Mouse (Mus musculus) midbrain, embryonic 11.5 days (tissue): ENCODE results near the gene Vps52. TPM values are rescaled to one million over a fixed set of nuclear protein-coding genes. Genes with fewer than 3 reads are reported as not detected.

Experiments used
- ATAC-seq: fragments of 200-750 bp; cut with Nextera tagmentation; 2 replicates; pipeline ENCODE4 v1.8.0; 2017; ENCODE audit warnings: moderate TSS enrichment, moderate library complexity; ENCODE audit not compliant: low FRiP score
- DNase-seq: peaks from one replicate; pipeline ENCODE4 v3.0.0; 2015; ENCODE audit warnings: low spot score; ENCODE audit errors: missing footprints
- H3K27ac ChIP-seq: fragments of 300-500 bp; sonication (generic); 2 replicates; pipeline ENCODE4 v1.5.1; 2014; ENCODE audit warnings: low read depth, low read length
- H3K27me3 ChIP-seq: fragments of 300-500 bp; sonication (generic); 2 replicates; pipeline ENCODE4 v1.6.1; 2014; ENCODE audit warnings: mild to moderate bottlenecking, low read length, moderate library complexity, mixed read lengths; ENCODE audit not compliant: control insufficient read depth, insufficient read depth
- H3K36me3 ChIP-seq: fragments of 300-500 bp; sonication (generic); 2 replicates; pipeline ENCODE4 v1.6.1; 2014; ENCODE audit warnings: mild to moderate bottlenecking, low read length, moderate library complexity, mixed read lengths; ENCODE audit not compliant: control insufficient read depth, insufficient read depth
- H3K4me1 ChIP-seq: fragments of 300-500 bp; sonication (generic); 2 replicates; pipeline ENCODE4 v1.6.1; 2014; ENCODE audit warnings: low read length; ENCODE audit not compliant: control insufficient read depth, insufficient read depth
- H3K4me2 ChIP-seq: fragments of 300-500 bp; sonication (generic); 2 replicates; pipeline ENCODE4 v1.6.1; 2014; ENCODE audit warnings: mild to moderate bottlenecking, moderate library complexity
- H3K4me3 ChIP-seq: fragments of 300-500 bp; sonication (generic); 2 replicates; pipeline ENCODE4 v1.5.1; 2014; ENCODE audit warnings: low read depth, low read length
- H3K9ac ChIP-seq: fragments of 300-500 bp; sonication (generic); 2 replicates; pipeline ENCODE4 v1.6.1; 2014; ENCODE audit warnings: low read length
- H3K9me3 ChIP-seq: fragments of 300-500 bp; sonication (generic); 2 replicates; pipeline ENCODE4 v1.6.1; 2016; ENCODE audit warnings: low read length; ENCODE audit not compliant: control insufficient read depth
- WGBS: fragments of 180-500 bp; shearing (Covaris S2); extraction: QIAGEN DNeasy Blood & Tissue Kit; methylation state at CpG from one replicate; pipeline ENCODE4 v1.1.7; 2014; 5-methylcytosine and 5-hydroxymethylcytosine counted together
- polyA plus RNA-seq: library from polyadenylated mRNA; unstranded; fragments of >200 nt; fragmentation: Nextera tagmentation; extraction: Ambion mirVana; gene quantifications from 2 replicates; pipeline ENCODE4 v1.2.1, GENCODE M21; 2014

Vps52 gene
- polyA plus RNA-seq, 1 experiment from 2014 or later: 36.5 TPM

GRCm38 (mm10) chr17:33938783-33939182, 16.8 kb upstream of the Vps52 start:
- no peaks in the 10 kb centered on the region for H3K9me3 ChIP-seq
- no peak overlapping the region for H3K9ac ChIP-seq
- no peak for DNase-seq
- no peaks in the 10 kb centered on the region for H3K27me3 ChIP-seq
- no peak overlapping the region for H3K27ac ChIP-seq
- 85% methylated on average over 11 of the region's 11 CpGs for WGBS
- peak overlapping the region; percentile 93; the same call in 1 of the 2 replicates for H3K4me2 ChIP-seq
- H3K4me1 ChIP-seq: peaks cover 17% of the 10 kb centered on the region
- peaks cover 11% of the 10 kb centered on the region for H3K36me3 ChIP-seq
- no peak for ATAC-seq
- no peak overlapping the region for H3K4me3 ChIP-seq

GRCm38 (mm10) chr17:33940206-33940805, 15.3 kb upstream of the Vps52 start, which contains the start of the genes Pfdn6 and Wdr46:
Pfdn6 (minus strand) TSS chr17:33940343.
Wdr46 (plus strand) TSS chr17:33940660.
- H3K9me3 ChIP-seq: no peaks in the 10 kb centered on the region
- H3K4me2 ChIP-seq: peak within 1 kb of the TSS; percentile 93
- H3K36me3 ChIP-seq: peaks cover 11% of the 10 kb centered on the region
- peak; percentile 99 for DNase-seq
- no peaks in the 10 kb centered on the region for H3K27me3 ChIP-seq
- H3K4me1 ChIP-seq: peaks cover 17% of the 10 kb centered on the region
- H3K9ac ChIP-seq: peak within 1 kb of the TSS; percentile 69
- under 1% methylated on average over 36 of the region's 36 CpGs for WGBS
- ATAC-seq: peak; percentile 92
- peak within 1 kb of the TSS; percentile 73 for H3K4me3 ChIP-seq
- no peak within 1 kb of the TSS for H3K27ac ChIP-seq

GRCm38 (mm10) chr17:33940981-33941380, 14.6 kb upstream of the Vps52 start:
- WGBS: 2% methylated on average over 26 of the region's 26 CpGs
- peak; percentile 5; the same call in 1 of the 2 replicates for ATAC-seq

GRCm38 (mm10) chr17:33941381-33941780, 14.2 kb upstream of the Vps52 start:
- H3K36me3 ChIP-seq: peaks cover 11% of the 10 kb centered on the region
- no peaks in the 10 kb centered on the region for H3K27me3 ChIP-seq
- H3K27ac ChIP-seq: no peak overlapping the region
- no peak for DNase-seq
- H3K9me3 ChIP-seq: no peaks in the 10 kb centered on the region
- no peak for ATAC-seq
- 66% methylated on average over 19 of the region's 19 CpGs for WGBS
- peak overlapping the region; percentile 93 for H3K4me2 ChIP-seq
- peak overlapping the region; percentile 73 for H3K4me3 ChIP-seq
- H3K4me1 ChIP-seq: peaks cover 17% of the 10 kb centered on the region
- peak overlapping the region; percentile 69 for H3K9ac ChIP-seq

More at GRCm38 (mm10) chr17:33940981-33941380, 14.6 kb upstream of the Vps52 start:
- Histone ChIP-seq H3K4me1 (peaks cover 17% of the 10 kb centered on the region), H3K27ac (no peak overlapping the region), H3K36me3 (peaks cover 11% of the 10 kb centered on the region), H3K9ac (peak overlapping the region; percentile 69), H3K4me3 (peak overlapping the region; percentile 73), H3K27me3 (no peaks in the 10 kb centered on the region), H3K9me3 (no peaks in the 10 kb centered on the region), H3K4me2 (peak overlapping the region; percentile 93)
- DNase-seq: no peak

GRCm38 (mm10) chr17:33943454-33943853, 12.2 kb upstream of the Vps52 start:
- no peak for DNase-seq
- Histone ChIP-seq H3K9me3 (no peaks in the 10 kb centered on the region), H3K4me1 (peaks cover 17% of the 10 kb centered on the region), H3K4me2 (no peak overlapping the region), H3K4me3 (no peak overlapping the region), H3K36me3 (0 out of 2 replicates have a peak, but pooled peaks cover 2% of the 10 kb centered on the region), H3K27me3 (no peaks in the 10 kb centered on the region), H3K9ac (no peak overlapping the region), H3K27ac (no peak overlapping the region)
- no peak for ATAC-seq
- 93% methylated on average over 15 of the region's 15 CpGs for whole genome bisulfite sequencing

- Histone ChIP-seq H3K4me2 (no peak overlapping the region), H3K36me3 (peaks cover 11% of the 10 kb centered on the region), H3K9me3 (no peaks in the 10 kb centered on the region), H3K4me3 (no peak overlapping the region), H3K27ac (no peak overlapping the region), H3K9ac (no peak overlapping the region), H3K27me3 (no peaks in the 10 kb centered on the region), H3K4me1 (peaks cover 17% of the 10 kb centered on the region)
- ATAC-seq: no peak
- WGBS: 94% methylated on average over 10 of the region's 10 CpGs
- no peak for DNase-seq
These were observed 8.1 kb upstream of the Vps52 start for GRCm38 (mm10) chr17:33947430-33948089.

DNA sequence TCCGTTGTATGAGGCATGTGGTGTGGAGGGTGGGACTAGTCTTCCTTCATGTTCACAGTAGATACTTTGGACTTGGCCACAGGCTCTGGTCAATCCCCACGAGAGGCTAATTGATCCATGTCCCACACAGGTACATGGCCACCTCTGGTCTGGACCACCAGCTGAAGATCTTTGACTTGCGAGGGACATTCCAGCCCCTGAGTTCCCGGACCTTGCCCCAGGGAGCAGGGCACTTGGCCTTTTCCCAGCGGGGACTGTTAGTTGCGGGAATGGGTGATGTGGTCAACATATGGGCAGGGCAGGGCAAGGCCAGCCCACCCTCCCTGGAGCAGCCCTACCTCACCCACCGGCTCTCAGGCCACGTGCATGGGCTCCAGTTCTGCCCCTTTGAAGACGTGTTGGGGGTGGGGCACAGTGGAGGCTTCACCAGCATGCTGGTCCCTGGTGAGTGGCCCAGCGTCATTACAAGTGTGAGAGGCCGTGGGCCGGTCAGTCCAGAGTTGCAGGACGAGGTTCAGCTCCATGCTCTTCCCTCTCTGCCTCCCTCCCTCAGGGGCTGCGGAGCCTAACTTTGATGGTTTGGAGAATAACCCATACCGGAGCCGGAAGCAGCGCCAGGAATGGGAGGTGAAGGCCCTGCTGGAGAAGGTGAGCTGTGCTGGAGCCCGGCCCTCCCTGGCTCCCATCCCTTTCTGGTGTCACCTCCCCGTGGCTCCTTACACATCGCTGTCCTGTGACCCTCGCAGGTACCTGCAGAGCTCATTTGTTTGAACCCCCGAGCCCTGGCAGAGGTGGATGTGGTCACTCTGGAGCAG, 7.3 kb upstream of the Vps52 start:
- ATAC-seq: no peak
- peaks cover 24% of the 10 kb centered on the region for H3K4me1 ChIP-seq
- H3K4me2 ChIP-seq: no peak overlapping the region
- no peak overlapping the region for H3K27ac ChIP-seq
- WGBS: 90% methylated on average over 22 of the region's 22 CpGs
- DNase-seq: no peak
- H3K9ac ChIP-seq: no peak overlapping the region
- H3K27me3 ChIP-seq: no peaks in the 10 kb centered on the region
- H3K9me3 ChIP-seq: no peaks in the 10 kb centered on the region
- peaks cover 17% of the 10 kb centered on the region for H3K36me3 ChIP-seq
- no peak overlapping the region for H3K4me3 ChIP-seq

- Histone ChIP-seq H3K27ac (no peak overlapping the region), H3K9ac (no peak overlapping the region), H3K36me3 (peaks cover 19% of the 10 kb centered on the region), H3K4me3 (no peak overlapping the region), H3K4me2 (no peak overlapping the region), H3K27me3 (no peaks in the 10 kb centered on the region), H3K4me1 (peaks cover 29% of the 10 kb centered on the region), H3K9me3 (no peaks in the 10 kb centered on the region)
- 92% methylated on average over 19 of the region's 19 CpGs for WGBS
- ATAC-seq (no peak), DNase-seq (no peak)
These were observed 6.6 kb upstream of the Vps52 start for GRCm38 (mm10) chr17:33948905-33949537.
